ENCODE assay signal across 8 mouse cellular contexts in genomic region chr2:19371390-19372158, GRCm38 (mm10). TPM values are rescaled to one million over a fixed set of nuclear protein-coding genes. Genes with fewer than 3 reads are reported as not detected.
DNase-seq lines count a peak whose midpoint lies in the region; ATAC-seq lines count a peak whose summit lies in the region.

TSS of gene Msrb2 (plus strand) at chr2:19371440.

- under 1% methylated on average over 35 of the region's 39 CpGs for WGBS in forebrain, embryonic 12.5 days
- under 1% methylated on average over 38 of the region's 39 CpGs for WGBS in heart, embryonic 16.5 days
- WGBS in liver, embryonic 13.5 days (ENCODE audit: insufficient replicate concordance), result under 1% methylated on average over 39 of the region's 39 CpGs
- under 1% methylated on average over 38 of the region's 39 CpGs for WGBS in stomach, embryonic 14.5 days

- H3K27me3 ChIP-seq in forebrain, embryonic 12.5 days, result 0 out of 2 replicates have a peak, but pooled peaks cover 2% of the 10 kb centered on the region
- no peaks in the 10 kb centered on the region for H3K27me3 ChIP-seq in heart, embryonic 16.5 days (ENCODE audit: control insufficient read depth, insufficient read depth, low read length)
- no peaks in the 10 kb centered on the region for H3K27me3 ChIP-seq in liver, embryonic 13.5 days
- H3K27me3 ChIP-seq in stomach, embryonic 14.5 days (ENCODE audit: control insufficient read depth, insufficient read depth, low read length), result no peaks in the 10 kb centered on the region

- H3K9me3 ChIP-seq in forebrain, embryonic 12.5 days, result no peaks in the 10 kb centered on the region
- no peaks in the 10 kb centered on the region for H3K9me3 ChIP-seq in heart, embryonic 16.5 days (replicated peaks; ENCODE audit: control insufficient read depth, low read length)
- H3K9me3 ChIP-seq in liver, embryonic 13.5 days (replicated peaks), result no peaks in the 10 kb centered on the region
- no peaks in the 10 kb centered on the region for H3K9me3 ChIP-seq in stomach, embryonic 14.5 days (ENCODE audit: control insufficient read depth, low read depth, low read length)

- H3K27ac ChIP-seq in forebrain, embryonic 12.5 days, result peak within 1 kb of the TSS; percentile 27; the same call in 1 of the 2 replicates
- peak within 1 kb of the TSS; percentile 93 for H3K27ac ChIP-seq in heart, embryonic 16.5 days (ENCODE audit: low read length)
- peak within 1 kb of the TSS; percentile 60 for H3K27ac ChIP-seq in liver, embryonic 13.5 days
- H3K27ac ChIP-seq in stomach, embryonic 14.5 days (ENCODE audit: low read length), result peak within 1 kb of the TSS; percentile 76

- H3K36me3 ChIP-seq in forebrain, embryonic 12.5 days (replicated peaks), result no peaks in the 10 kb centered on the region
- no peaks in the 10 kb centered on the region for H3K36me3 ChIP-seq in heart, embryonic 16.5 days (ENCODE audit: control insufficient read depth, insufficient read depth)
- H3K36me3 ChIP-seq in liver, embryonic 13.5 days, result no peaks in the 10 kb centered on the region
- no peaks in the 10 kb centered on the region for H3K36me3 ChIP-seq in stomach, embryonic 14.5 days (ENCODE audit: control insufficient read depth, insufficient read depth, low read length)

- peak; percentile 81 for ATAC-seq in CD4-positive, CD25-positive, alpha-beta regulatory T cell, adult 4 months
- peak; percentile 86 for ATAC-seq in forebrain, embryonic 12.5 days (ENCODE audit: low FRiP score)
- ATAC-seq in heart, embryonic 16.5 days (replicated peaks; ENCODE audit: extremely low read depth, insufficient read depth, low FRiP score), result peak; percentile 93
- peak; percentile 87 for ATAC-seq in liver, embryonic 13.5 days (ENCODE audit: low read depth)
- ATAC-seq in stomach, embryonic 14.5 days (ENCODE audit: insufficient number of reproducible peaks, insufficient read depth, low FRiP score, low read depth), result peak; percentile 85

- peak within 1 kb of the TSS; percentile 59 for H3K9ac ChIP-seq in forebrain, embryonic 12.5 days
- H3K9ac ChIP-seq in heart, embryonic 16.5 days (ENCODE audit: low read length), result peak within 1 kb of the TSS; percentile 93
- H3K9ac ChIP-seq in liver, embryonic 13.5 days, result peak within 1 kb of the TSS; percentile 75
- H3K9ac ChIP-seq in stomach, embryonic 14.5 days (replicated peaks; ENCODE audit: low read depth, low read length), result peak within 1 kb of the TSS; percentile 82

- peak within 1 kb of the TSS; percentile 68 for H3K4me2 ChIP-seq in forebrain, embryonic 12.5 days
- peak within 1 kb of the TSS; percentile 75 for H3K4me2 ChIP-seq in heart, embryonic 16.5 days (ENCODE audit: low read depth, low read length)
- peak within 1 kb of the TSS; percentile 72 for H3K4me2 ChIP-seq in liver, embryonic 13.5 days
- peak within 1 kb of the TSS; percentile 51 for H3K4me2 ChIP-seq in stomach, embryonic 14.5 days (replicated peaks; ENCODE audit: low read depth, low read length)

- 0 out of 2 replicates have a peak, but pooled peaks cover 2% of the 10 kb centered on the region for H3K4me1 ChIP-seq in forebrain, embryonic 12.5 days
- peaks cover 8% of the 10 kb centered on the region for H3K4me1 ChIP-seq in heart, embryonic 16.5 days (ENCODE audit: control insufficient read depth, insufficient read depth, low read length)
- H3K4me1 ChIP-seq in liver, embryonic 13.5 days (replicated peaks), result peaks cover 7% of the 10 kb centered on the region
- H3K4me1 ChIP-seq in stomach, embryonic 14.5 days (ENCODE audit: control insufficient read depth, insufficient read depth, low read length), result no peaks in the 10 kb centered on the region

- DNase-seq in c-Kit-positive CD71-positive TER-119-positive erythroid progenitor cells, embryonic 14.5 days (ENCODE audit: low spot score), result peak; percentile 56
- DNase-seq in kidney, postnatal 25 days, result peak; percentile 86 to 88
- peak; percentile 45 for DNase-seq in liver, embryonic 13.5 days
- peak; percentile 58 to 60 for DNase-seq in natural killer cell, adult 2 months (ENCODE audit: low spot score in 2 of 2)

- H3K4me3 ChIP-seq in forebrain, embryonic 12.5 days (replicated peaks), result peak within 1 kb of the TSS; percentile 65
- H3K4me3 ChIP-seq in heart, embryonic 16.5 days (ENCODE audit: low read length), result peak within 1 kb of the TSS; percentile 76
- peak within 1 kb of the TSS; percentile 69 for H3K4me3 ChIP-seq in liver, embryonic 13.5 days (replicated peaks)
- peak within 1 kb of the TSS; percentile 68 for H3K4me3 ChIP-seq in stomach, embryonic 14.5 days (ENCODE audit: low read depth, low read length)

RNA-seq across cellular contexts. Expression of gene Msrb2, which starts in this region (rescaled TPM):
- 10 to 100 TPM; 28.2 to 30.7 TPM for polyA plus RNA-seq in CD4-positive, CD25-positive, alpha-beta regulatory T cell, adult 4 months (2017; shearing (Covaris generic))
- polyA plus RNA-seq in forebrain, embryonic 12.5 days (2016; fragmentation: Nextera tagmentation; extraction: Ambion mirVana), result 10.3 and 11.1 TPM in 2 replicates
- 50.6 and 52.1 TPM in 2 replicates for polyA plus RNA-seq in heart, embryonic 16.5 days (2015; fragmentation: Nextera tagmentation; extraction: Ambion mirVana)
- polyA plus RNA-seq in liver, embryonic 13.5 days (2015; fragmentation: Nextera tagmentation; extraction: Ambion mirVana), result 10.6 and 12.0 TPM in 2 replicates
- 22.7 and 27.1 TPM in 2 replicates for polyA plus RNA-seq in stomach, embryonic 14.5 days (2014; fragmentation: Nextera tagmentation; extraction: Ambion mirVana)

Comparison
In these comparisons a context has a peak if more than half of its experiments do, and no peak if none do; other contexts are left out.
1. Peak in every context shown above with its lines: DNase-seq, ATAC-seq, H3K4me3 ChIP-seq and H3K27ac ChIP-seq.
2. H3K27ac ChIP-seq: peak in every context shown above with its lines; median percentile 93 in heart, embryonic 16.5 days; 76 in stomach, embryonic 14.5 days; 60 in liver, embryonic 13.5 days; 27 in forebrain, embryonic 12.5 days.